Mouse (Mus musculus) right cerebral cortex, adult 2 months (tissue): ENCODE measurements at regions not wholly inside any gene's neighbourhood (a gene's known extent, or its start where the extent isn't known, plus 50 kb on each side); places are given as distances from the start of the nearest gene placed in this dataset.

Experiments
- DNase-seq, 2 experiments: peaks; one replicate each; pipeline ENCODE4 v3.0.0; 2021 to 2022; ENCODE audit warnings: low spot score in 2 of 2

DNA sequence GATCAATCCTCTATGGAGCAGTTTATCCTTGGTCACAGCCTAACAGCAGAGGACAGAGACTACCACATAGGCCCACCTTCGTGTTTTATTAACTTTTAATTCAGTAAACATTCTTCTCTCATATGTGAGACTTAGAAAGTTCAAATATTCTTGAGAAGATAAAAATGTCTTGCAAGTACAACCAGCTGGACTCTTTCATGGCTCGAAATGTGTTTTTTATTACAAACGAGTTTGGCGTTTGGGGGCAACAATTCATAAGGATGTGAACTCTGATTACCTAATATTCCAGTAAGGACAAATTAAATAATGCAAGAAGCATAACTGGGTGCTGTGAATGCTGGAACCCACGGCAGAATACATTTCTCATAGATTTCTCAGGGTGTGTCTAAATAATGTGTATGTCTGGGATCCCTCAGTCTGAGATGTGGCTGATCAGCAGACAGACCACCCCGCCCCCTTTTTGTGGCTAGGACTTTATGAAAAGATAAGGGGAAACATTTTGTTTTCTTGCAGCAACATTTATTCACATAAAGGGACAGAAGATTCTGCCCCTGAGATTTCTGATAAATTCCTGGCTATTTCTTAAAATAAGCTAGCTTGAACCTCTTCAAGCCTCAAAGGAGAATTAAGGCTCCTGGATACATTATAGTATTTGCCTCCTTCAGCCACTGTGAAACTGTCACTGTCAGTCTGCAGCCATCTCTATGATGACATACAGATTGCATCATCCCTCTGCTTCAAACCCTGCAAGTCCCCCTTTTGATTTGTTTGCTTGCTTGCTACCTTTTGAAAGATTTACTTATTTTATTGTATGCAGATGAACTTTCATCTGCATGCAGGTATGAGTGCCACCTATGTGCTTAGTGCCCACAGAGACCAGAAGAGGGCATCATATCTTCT lies 69.2 kb upstream of the Gucy1a1 start:
- DNase-seq, result no peak

DNA sequence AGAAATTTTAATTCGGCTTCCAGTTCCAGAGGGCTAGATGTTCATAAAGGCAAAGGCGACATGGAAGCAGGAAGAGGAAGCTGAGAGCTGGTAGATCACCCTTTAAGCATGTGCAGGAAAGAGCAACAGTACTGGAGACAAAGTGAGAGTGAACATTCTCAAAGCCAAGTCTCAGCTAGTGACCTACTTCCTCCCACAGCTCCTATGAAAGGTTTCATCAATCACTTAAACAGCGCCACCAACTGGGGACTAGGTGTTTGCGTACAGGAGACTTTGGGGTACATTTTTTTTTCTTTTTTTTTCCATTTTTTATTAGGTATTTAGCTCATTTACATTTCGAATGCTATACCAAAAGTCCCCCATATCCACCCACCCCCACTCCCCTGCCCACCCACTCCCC lies 61.7 kb upstream of the Gucy1a1 start:
- no peak for DNase-seq
